Mouse (Mus musculus): ENCODE measurements around the gene Btn2a2.

GRCm38 (mm10) chr13:23529005-23529404 is 40.3 kb upstream of the Btn2a2 start:
- TF ChIP-seq CTCF (IDR thresholded peaks at IDR 0.05; ENCODE audit: borderline replicate concordance, control insufficient read depth, extremely low read depth, insufficient read depth, low read length, poor library complexity) = no peak
- TF ChIP-seq POLR2A (IDR thresholded peaks at IDR 0.05; ENCODE audit: control insufficient read depth, extremely low read depth, insufficient read depth, low read length, poor library complexity) = no peak

Measured in thymus, adult 2 months (tissue).